Mouse (Mus musculus) forebrain, postnatal 0 days (tissue): ENCODE results near the gene Safb2. TPM values are rescaled to one million over a fixed set of nuclear protein-coding genes. Genes with fewer than 3 reads are reported as not detected.
"Not testable (repeated sequence)": the region's sequence is repeated elsewhere in the genome, so short reads cannot be mapped to it uniquely, and the experiment has no call there.

Source experiments
- ATAC-seq: fragments of 200-750 bp; cut with Nextera tagmentation; 2 replicates; pipeline ENCODE4 v1.8.0; 2017; ENCODE audit warnings: mild to moderate bottlenecking, moderate library complexity
- DNase-seq: peaks from one replicate; pipeline ENCODE4 v3.0.0-alpha.2; 2015
- H3K27ac ChIP-seq: fragments of 300-500 bp; sonication (generic); 2 replicates; pipeline ENCODE4 v1.5.1; 2014; ENCODE audit warnings: low read depth, mild to moderate bottlenecking, antibody characterized with exemption, low read length, moderate library complexity, mixed read lengths
- H3K27me3 ChIP-seq: fragments of 300-500 bp; sonication (generic); 2 replicates; pipeline ENCODE4 v1.6.1; 2014; ENCODE audit warnings: mild to moderate bottlenecking, low read length, mixed read lengths; ENCODE audit not compliant: insufficient read depth
- H3K36me3 ChIP-seq: fragments of 300-500 bp; sonication (generic); 2 replicates; pipeline ENCODE4 v1.6.1; 2014; ENCODE audit warnings: mild to moderate bottlenecking, moderate library complexity; ENCODE audit not compliant: insufficient read depth
- H3K4me1 ChIP-seq: fragments of 300-500 bp; sonication (generic); 2 replicates; pipeline ENCODE4 v1.6.1; 2014; ENCODE audit warnings: antibody characterized with exemption; ENCODE audit not compliant: insufficient read depth
- H3K4me2 ChIP-seq: fragments of 300-500 bp; sonication (generic); 2 replicates; pipeline ENCODE4 v1.6.1; 2014; ENCODE audit warnings: low read depth, mild to moderate bottlenecking, moderate library complexity
- H3K4me3 ChIP-seq: fragments of 300-500 bp; sonication (generic); 2 replicates; pipeline ENCODE4 v1.5.1; 2014; ENCODE audit warnings: low read depth, low read length, mixed read lengths
- H3K9ac ChIP-seq: fragments of 300-500 bp; sonication (generic); 2 replicates; pipeline ENCODE4 v1.6.1; 2014; ENCODE audit warnings: mild to moderate bottlenecking
- H3K9me3 ChIP-seq: fragments of 300-500 bp; sonication (generic); 2 replicates; pipeline ENCODE4 v1.6.1; 2016; ENCODE audit warnings: low read length
- CTCF ChIP-seq: sonication (generic); IDR thresholded peaks from 2 replicates; pipeline ENCODE4 v1.5.1; 2016; ENCODE audit warnings: antibody characterized with exemption, control low read depth, low read depth
- WGBS: fragments of 180-500 bp; shearing (Covaris S2); extraction: QIAGEN DNeasy Blood & Tissue Kit; methylation state at CpG from one replicate; pipeline ENCODE4 v1.1.7; 2014; 5-methylcytosine and 5-hydroxymethylcytosine counted together
- polyA plus RNA-seq: library from polyadenylated mRNA; unstranded; fragments of >200 nt; fragmentation: Nextera tagmentation; extraction: Ambion mirVana; gene quantifications from 2 replicates; pipeline ENCODE4 v1.2.1, GENCODE M21; 2015
- total RNA-seq: library from RNA; depleted of rRNA; stranded (reverse); fragments of >200 nt; gene quantifications from 2 replicates; pipeline ENCODE4 v1.2.3, GENCODE M21; 2014; rRNA removed

Safb2 gene
- 27.2 and 35.1 TPM in 2 replicates for total RNA-seq
- polyA plus RNA-seq = 25.0 and 36.7 TPM in 2 replicates

GRCm38 (mm10) chr17:56584257-56585130, at the start of gene Safb2, which contains the start of gene Safb:
Safb2 (minus strand) TSS chr17:56584585.
Safb (plus strand) TSS chr17:56584825.
- Histone ChIP-seq H3K27me3 (no peaks in the 10 kb centered on the region), H3K4me3 (peak within 1 kb of the TSS; percentile 86), H3K4me2 (peak within 1 kb of the TSS; percentile 86), H3K9ac (peak within 1 kb of the TSS; percentile 88), H3K36me3 (peaks cover 55% of the 10 kb centered on the region), H3K27ac (peak within 1 kb of the TSS; percentile 97), H3K4me1 (peaks cover 30% of the 10 kb centered on the region), H3K9me3 (no peaks in the 10 kb centered on the region)
- TF ChIP-seq CTCF = peak; percentile 40
- ATAC-seq = peak; percentile 96
- peak; percentile 100 for DNase-seq
- WGBS = 1% methylated on average over 93 of the region's 101 CpGs

DNA sequence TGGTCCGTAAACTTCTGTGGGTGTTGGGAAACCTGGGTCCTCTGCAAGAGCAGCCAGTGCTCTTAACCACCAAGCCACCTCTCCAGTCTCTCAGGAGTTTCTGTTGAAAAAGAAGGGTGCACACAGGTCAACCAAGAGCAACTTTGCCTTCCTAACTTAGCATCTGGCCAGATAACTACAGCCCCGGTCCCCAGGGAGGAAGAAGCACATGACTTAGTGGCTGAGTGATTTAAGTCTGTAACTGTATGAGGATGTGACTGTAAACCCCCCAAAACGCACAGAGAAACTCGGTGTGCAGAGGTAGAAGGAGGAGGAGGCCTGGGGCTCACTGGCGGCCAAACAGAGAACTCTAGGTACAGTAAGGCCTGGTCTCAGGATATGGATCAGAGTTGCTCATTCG, 49.6 kb upstream of the Safb2 start:
- no peaks in the 10 kb centered on the region for H3K9me3 ChIP-seq
- H3K36me3 ChIP-seq = no peaks in the 10 kb centered on the region
- ATAC-seq (no peak), DNase-seq (no peak)
- no peak overlapping the region for H3K4me2 ChIP-seq
- no peaks in the 10 kb centered on the region for H3K27me3 ChIP-seq
- no peak for TF ChIP-seq CTCF
- no peak overlapping the region for H3K4me3 ChIP-seq
- H3K4me1 ChIP-seq = no peaks in the 10 kb centered on the region
- WGBS = 85% methylated on average over 6 of the region's 6 CpGs
- no peak overlapping the region for H3K27ac ChIP-seq
- H3K9ac ChIP-seq = no peak overlapping the region

GRCm38 (mm10) chr17:56631807-56632206, 47.4 kb upstream of the Safb2 start:
- no peak overlapping the region for H3K27ac ChIP-seq
- DNase-seq (no peak), ATAC-seq (no peak)
- H3K4me2 ChIP-seq = no peak overlapping the region
- H3K36me3 ChIP-seq = no peaks in the 10 kb centered on the region
- H3K9ac ChIP-seq = no peak overlapping the region
- H3K4me3 ChIP-seq = no peak overlapping the region
- no peaks in the 10 kb centered on the region for H3K4me1 ChIP-seq
- H3K27me3 ChIP-seq = no peaks in the 10 kb centered on the region
- H3K9me3 ChIP-seq = no peaks in the 10 kb centered on the region
- no peak for TF ChIP-seq CTCF
- 64% methylated on average over 4 of the region's 4 CpGs for WGBS

- not testable (repeated sequence) for H3K36me3 ChIP-seq, H3K27ac ChIP-seq, H3K27me3 ChIP-seq, H3K4me3 ChIP-seq, H3K9ac ChIP-seq, DNase-seq, H3K4me2 ChIP-seq, ATAC-seq, H3K9me3 ChIP-seq
- WGBS = 85% methylated on average over 27 of the region's 27 CpGs
- H3K4me1 ChIP-seq = peaks cover 11% of the 10 kb centered on the region
These were observed 45.7 kb upstream of the Safb2 start for GRCm38 (mm10) chr17:56629800-56630781.

- no peaks in the 10 kb centered on the region for H3K27me3 ChIP-seq
- ATAC-seq = peak; percentile 40
- peak within 1 kb of the TSS; percentile 85 for H3K4me3 ChIP-seq
- DNase-seq = peak; percentile 51
- peak within 1 kb of the TSS; percentile 59 for H3K27ac ChIP-seq
- TF ChIP-seq CTCF = no peak
- H3K4me2 ChIP-seq = peak within 1 kb of the TSS; percentile 89
- no peaks in the 10 kb centered on the region for H3K9me3 ChIP-seq
- H3K36me3 ChIP-seq = peaks cover 10% of the 10 kb centered on the region; the same call in 1 of the 2 replicates
- H3K9ac ChIP-seq = peak within 1 kb of the TSS; percentile 81; the same call in 1 of the 2 replicates
- H3K4me1 ChIP-seq = peaks cover 11% of the 10 kb centered on the region
- WGBS = 10% methylated on average over 26 of the region's 26 CpGs
These were observed 43.3 kb upstream of the Safb2 start, which contains the start of gene Catsperd for GRCm38 (mm10) chr17:56627530-56628277. Catsperd (plus strand) TSS chr17:56628143.
